Mouse (Mus musculus): ENCODE results near the gene Shoc2. TPM values are rescaled to one million over a fixed set of nuclear protein-coding genes. Genes with fewer than 3 reads are reported as not detected.
A peak's percentile ranks its signal among the peaks of the same experiment; 100 is the strongest.

Shoc2 gene
- total and polyA plus RNA-seq, 2 experiments from 2014 or later: 49.4 to 77.3 TPM

DNA sequence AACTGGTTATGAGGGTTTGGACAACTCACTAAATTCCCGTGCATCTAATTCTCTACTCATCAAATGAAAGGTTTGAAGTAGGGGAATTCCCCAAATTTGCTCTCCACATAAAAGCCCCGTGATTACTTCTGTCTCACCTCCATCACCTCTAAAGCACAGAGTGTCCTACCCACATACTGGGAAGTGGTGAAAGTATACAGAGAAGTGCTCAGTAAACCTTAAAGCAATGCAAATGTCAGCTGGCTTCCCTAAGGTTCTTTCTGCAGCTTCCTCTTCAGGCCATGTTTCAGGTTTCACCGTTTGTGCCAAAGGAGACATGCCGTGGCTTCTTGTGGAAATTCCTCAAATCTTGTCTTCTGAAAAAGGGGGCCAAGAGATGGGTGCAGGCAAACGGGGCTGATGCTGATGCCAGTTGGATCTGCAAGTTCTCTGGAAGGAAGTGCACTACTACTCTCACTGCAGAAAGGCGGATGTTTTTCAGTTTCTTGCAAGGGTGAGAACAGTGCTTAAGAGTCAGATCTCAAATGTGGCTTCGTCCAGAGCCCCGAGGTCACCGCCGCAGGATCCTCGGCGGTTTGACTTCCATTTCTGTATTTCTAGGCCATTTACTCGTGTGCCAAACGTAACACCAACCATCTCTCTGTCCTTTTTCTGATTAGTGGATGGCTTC, 44.0 kb upstream of the Shoc2 start:
- no peak for ATAC-seq (ENCODE audit: low FRiP score)
- peaks cover 5% of the 10 kb centered on the region; the same call in 1 of the 2 replicates for H3K4me1 ChIP-seq (ENCODE audit: insufficient read depth, low read length)
- H3K27me3 ChIP-seq (ENCODE audit: insufficient read depth, low read length): no peaks in the 10 kb centered on the region
- no peaks in the 10 kb centered on the region for H3K9me3 ChIP-seq (ENCODE audit: low read length)
- no peak for TF ChIP-seq CTCF (IDR thresholded peaks at IDR 0.05)
- DNase-seq (ENCODE audit: low spot score): no peak
- no peak overlapping the region for H3K9ac ChIP-seq (replicated peaks; ENCODE audit: low read length, poor library complexity, severe bottlenecking)
- H3K4me2 ChIP-seq (ENCODE audit: low read depth, low read length, poor library complexity, severe bottlenecking): no peak overlapping the region
- H3K4me3 ChIP-seq (ENCODE audit: low read depth, low read length): no peak overlapping the region
- H3K27ac ChIP-seq (ENCODE audit: low read depth, low read length): no peak overlapping the region
- WGBS: 85% methylated on average over 14 of the region's 14 CpGs
- no peaks in the 10 kb centered on the region for H3K36me3 ChIP-seq (ENCODE audit: insufficient read depth, low read length)

DNA sequence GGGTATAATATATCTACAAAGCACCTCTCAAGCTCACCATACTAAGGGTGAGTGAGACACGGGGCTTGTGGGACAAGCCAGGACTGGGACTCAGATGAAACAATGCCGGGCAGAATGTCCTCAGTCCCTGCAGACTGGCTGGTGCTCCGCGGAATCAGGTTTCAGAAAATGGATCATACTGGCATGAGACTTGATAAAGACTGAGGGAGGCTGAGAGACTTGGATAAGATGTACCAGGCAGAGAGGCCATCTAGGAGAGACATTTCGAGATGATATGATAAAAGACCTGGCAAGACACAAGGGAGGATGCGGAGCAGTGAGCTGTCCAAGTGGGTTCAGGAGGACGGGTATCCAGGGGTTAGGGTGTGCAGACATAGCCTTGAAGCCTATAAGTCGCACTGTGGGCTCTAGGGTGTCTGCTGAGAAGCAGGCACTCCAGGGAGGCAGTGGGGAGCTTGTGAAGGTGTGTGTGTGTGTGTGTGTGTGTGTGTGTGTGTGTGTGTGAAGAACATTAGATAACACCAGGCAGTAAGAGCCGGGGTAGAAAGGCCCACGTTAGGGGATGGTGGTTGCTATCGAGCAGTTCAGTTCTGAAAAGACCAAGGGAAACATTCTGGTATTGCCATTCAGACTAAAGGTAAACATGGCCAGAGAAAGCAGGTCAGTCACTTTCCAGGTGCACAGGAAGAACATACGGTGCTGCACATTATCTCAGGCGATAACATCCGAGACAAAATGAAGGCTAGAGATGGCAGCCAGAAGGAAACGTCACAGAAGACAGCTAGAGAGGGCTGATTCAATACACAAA, 42.0 kb upstream of the Shoc2 start:
- Histone ChIP-seq H3K4me2 (ENCODE audit: low read depth, low read length, poor library complexity, severe bottlenecking) (peak overlapping the region; percentile 74), H3K9me3 (ENCODE audit: low read length) (no peaks in the 10 kb centered on the region), H3K4me3 (ENCODE audit: low read depth, low read length) (peak overlapping the region; percentile 66), H3K9ac (replicated peaks; ENCODE audit: low read length, poor library complexity, severe bottlenecking) (peak overlapping the region; percentile 63), H3K27me3 (ENCODE audit: insufficient read depth, low read length) (no peaks in the 10 kb centered on the region), H3K36me3 (ENCODE audit: insufficient read depth, low read length) (no peaks in the 10 kb centered on the region), H3K27ac (ENCODE audit: low read depth, low read length) (peak overlapping the region; percentile 78), H3K4me1 (ENCODE audit: insufficient read depth, low read length) (peaks cover 5% of the 10 kb centered on the region; the same call in 1 of the 2 replicates)
- TF ChIP-seq CTCF (IDR thresholded peaks at IDR 0.05): no peak
- ATAC-seq (ENCODE audit: low FRiP score) (0 out of 2 replicates have a peak, but pooled peaks have one; percentile 2), DNase-seq (ENCODE audit: low spot score) (no peak)
- 59% methylated on average over 15 of the region's 15 CpGs for WGBS

DNA sequence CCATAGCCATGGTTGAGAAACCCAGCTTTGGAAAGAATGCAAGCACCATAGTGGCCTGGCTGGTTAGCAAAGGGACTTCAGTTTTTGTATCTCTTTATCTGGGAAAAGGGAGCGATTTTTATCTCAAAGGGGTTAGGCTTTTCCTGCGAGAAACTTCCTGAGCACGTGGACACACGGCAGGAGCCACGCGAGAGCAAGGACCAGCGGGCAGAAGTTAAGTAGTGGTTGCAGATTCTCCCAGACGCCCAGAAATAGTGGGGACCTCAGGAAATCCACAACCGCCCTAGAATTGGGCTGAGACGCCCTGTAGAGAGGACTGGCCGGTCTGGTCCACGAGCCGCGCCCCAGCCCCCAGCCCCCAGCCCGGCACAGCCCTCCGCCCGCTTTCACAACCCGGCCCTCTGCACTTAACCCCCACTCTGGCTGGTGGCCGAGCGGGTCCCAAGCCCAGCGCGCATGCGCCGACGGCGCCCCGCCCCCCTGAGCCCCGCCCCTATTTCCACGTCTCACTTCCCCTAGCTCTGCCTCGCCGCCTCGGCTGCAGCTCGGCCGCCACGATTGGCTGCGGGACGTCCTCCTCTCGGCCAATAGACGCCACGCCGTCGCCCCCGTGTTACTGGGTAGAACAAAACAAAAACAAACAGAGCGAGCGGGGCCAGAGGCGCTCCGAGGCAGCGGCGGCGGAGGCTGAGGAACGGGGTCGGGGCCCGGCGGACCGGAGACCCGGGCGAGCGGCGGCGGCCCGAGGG, 41.2 kb upstream of the Shoc2 start:
- TF ChIP-seq CTCF (IDR thresholded peaks at IDR 0.05): no peak
- peaks cover 5% of the 10 kb centered on the region; the same call in 1 of the 2 replicates for H3K4me1 ChIP-seq (ENCODE audit: insufficient read depth, low read length)
- WGBS: under 1% methylated on average over 34 of the region's 61 CpGs
- H3K36me3 ChIP-seq (ENCODE audit: insufficient read depth, low read length): no peaks in the 10 kb centered on the region
- H3K9ac ChIP-seq (replicated peaks; ENCODE audit: low read length, poor library complexity, severe bottlenecking): peak overlapping the region; percentile 63
- H3K4me3 ChIP-seq (ENCODE audit: low read depth, low read length): peak overlapping the region; percentile 66
- H3K4me2 ChIP-seq (ENCODE audit: low read depth, low read length, poor library complexity, severe bottlenecking): peak overlapping the region; percentile 74
- ATAC-seq (ENCODE audit: low FRiP score) (peak; percentile 99), DNase-seq (ENCODE audit: low spot score) (peak; percentile 99)
- no peaks in the 10 kb centered on the region for H3K27me3 ChIP-seq (ENCODE audit: insufficient read depth, low read length)
- peak overlapping the region; percentile 78 for H3K27ac ChIP-seq (ENCODE audit: low read depth, low read length)
- no peaks in the 10 kb centered on the region for H3K9me3 ChIP-seq (ENCODE audit: low read length)

DNA sequence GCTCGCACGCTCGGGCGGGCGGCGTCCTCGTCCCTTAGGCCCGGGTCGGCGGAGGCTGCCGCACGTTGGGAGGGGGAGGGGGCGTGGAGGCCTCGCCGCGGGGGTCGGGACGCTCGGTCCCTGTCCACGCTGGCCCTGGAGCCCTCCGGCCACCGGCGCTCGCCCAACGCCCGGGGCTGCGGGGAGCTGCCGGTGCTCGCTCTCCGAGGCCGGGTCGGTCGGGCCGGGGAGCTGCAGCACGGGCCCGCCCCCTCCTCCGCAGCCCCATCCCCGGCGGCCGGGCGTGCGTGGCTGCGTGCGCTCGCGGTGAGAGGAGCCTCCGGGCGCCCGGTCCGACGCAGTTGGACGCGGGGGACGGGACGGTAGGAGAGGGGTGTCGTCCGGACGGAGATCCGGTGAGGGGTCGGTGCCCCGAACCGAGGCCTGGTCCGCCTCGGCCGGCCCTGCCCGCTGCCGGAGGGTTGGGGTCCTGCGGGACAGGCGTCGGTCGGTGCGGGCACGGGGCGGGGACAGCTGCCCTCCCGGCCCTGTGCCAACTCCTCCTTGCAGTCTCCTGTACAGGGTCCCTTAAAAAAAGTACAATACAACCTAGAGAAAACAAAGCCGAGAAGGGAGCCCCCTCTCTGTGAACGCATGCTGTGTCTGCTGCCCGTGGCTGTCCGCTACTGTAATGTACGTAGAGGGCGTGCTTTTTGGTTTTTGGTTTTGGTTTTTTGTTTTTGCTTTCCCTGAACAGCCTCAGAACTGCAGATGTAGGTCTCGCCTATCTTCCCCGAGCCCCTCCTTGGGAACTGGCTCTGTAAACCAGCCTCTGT, 40.4 kb upstream of the Shoc2 start:
- H3K27me3 ChIP-seq (ENCODE audit: insufficient read depth, low read length): no peaks in the 10 kb centered on the region
- peak overlapping the region; percentile 66 for H3K4me3 ChIP-seq (ENCODE audit: low read depth, low read length)
- H3K9me3 ChIP-seq (ENCODE audit: low read length): no peaks in the 10 kb centered on the region
- DNase-seq (ENCODE audit: low spot score) (peak; percentile 75), ATAC-seq (ENCODE audit: low FRiP score) (peak; percentile 74)
- WGBS: under 1% methylated on average over 45 of the region's 83 CpGs
- peaks cover 5% of the 10 kb centered on the region; the same call in 1 of the 2 replicates for H3K4me1 ChIP-seq (ENCODE audit: insufficient read depth, low read length)
- peak overlapping the region; percentile 65 for H3K4me2 ChIP-seq (ENCODE audit: low read depth, low read length, poor library complexity, severe bottlenecking)
- H3K9ac ChIP-seq (replicated peaks; ENCODE audit: low read length, poor library complexity, severe bottlenecking): peak overlapping the region; percentile 59
- peak; percentile 70 for TF ChIP-seq CTCF (IDR thresholded peaks at IDR 0.05)
- no peaks in the 10 kb centered on the region for H3K36me3 ChIP-seq (ENCODE audit: insufficient read depth, low read length)
- H3K27ac ChIP-seq (ENCODE audit: low read depth, low read length): peak overlapping the region; percentile 78

DNA sequence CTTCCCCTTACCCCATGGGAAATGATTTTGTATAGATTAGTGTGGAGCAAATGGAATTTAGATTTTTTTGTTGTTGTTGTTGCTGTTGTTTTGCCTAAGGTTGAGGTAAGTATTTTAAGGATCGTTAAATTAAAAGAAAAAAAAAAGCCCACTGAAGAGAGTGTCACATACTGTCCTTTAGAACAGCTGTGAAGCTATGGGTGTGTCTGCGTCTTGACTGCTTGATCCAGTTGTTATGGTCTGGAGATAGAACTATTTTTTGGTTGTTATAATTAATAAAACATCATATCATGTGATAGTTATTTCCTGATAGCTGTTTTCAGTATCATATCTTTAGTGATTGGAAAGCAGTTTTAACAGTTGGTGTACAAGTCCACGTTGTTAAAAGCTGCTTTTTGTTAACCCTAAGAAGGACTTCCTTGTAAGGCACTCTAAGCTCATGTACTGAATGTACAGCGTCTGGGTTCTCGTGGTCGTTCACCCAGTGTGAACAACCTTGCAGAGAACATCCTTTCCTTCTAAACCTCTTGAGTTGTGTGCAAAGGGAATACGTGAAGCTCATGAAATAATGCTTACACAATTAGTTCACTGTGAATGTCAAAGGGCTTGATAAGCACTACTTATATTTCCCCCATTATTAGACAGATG, 39.1 kb upstream of the Shoc2 start:
- H3K9me3 ChIP-seq (ENCODE audit: low read length): no peaks in the 10 kb centered on the region
- H3K27ac ChIP-seq (ENCODE audit: low read depth, low read length): no peak overlapping the region; the same call in 1 of the 2 replicates
- no peak overlapping the region; the same call in 1 of the 2 replicates for H3K9ac ChIP-seq (replicated peaks; ENCODE audit: low read length, poor library complexity, severe bottlenecking)
- ATAC-seq (ENCODE audit: low FRiP score): no peak
- peaks cover 4% of the 10 kb centered on the region; the same call in 1 of the 2 replicates for H3K36me3 ChIP-seq (ENCODE audit: insufficient read depth, low read length)
- no peaks in the 10 kb centered on the region for H3K27me3 ChIP-seq (ENCODE audit: insufficient read depth, low read length)
- no peak for TF ChIP-seq CTCF (IDR thresholded peaks at IDR 0.05)
- H3K4me3 ChIP-seq (ENCODE audit: low read depth, low read length): peak overlapping the region; percentile 66
- H3K4me2 ChIP-seq (ENCODE audit: low read depth, low read length, poor library complexity, severe bottlenecking): peak overlapping the region; percentile 65
- no peak for DNase-seq (ENCODE audit: low spot score)
- peaks cover 5% of the 10 kb centered on the region; the same call in 1 of the 2 replicates for H3K4me1 ChIP-seq (ENCODE audit: insufficient read depth, low read length)
- 59% methylated on average over 7 of the region's 7 CpGs for WGBS

All from midbrain, postnatal 0 days (tissue).